ENCODE assay signal across 18 mouse cellular contexts in genomic region chr1:97619621-97620320, GRCm38 (mm10). TPM values are rescaled to one million over a fixed set of nuclear protein-coding genes. Genes with fewer than 3 reads are reported as not detected.
DNase-seq lines count a peak whose midpoint lies in the region; ATAC-seq lines count a peak whose summit lies in the region.
"Had no signal": no experiment of that assay in that cellular context is flagged by ENCODE, and none has a peak within 500 bp of the region (broad histone marks: within the 10 kb centered on the region; RNA-seq: fewer than 3 reads in every experiment).

No protein-coding gene starts in this region.

- peak; percentile 67 for DNase-seq in heart, adult 11 months
- no peak for DNase-seq in heart, adult 8-10 months (ENCODE audit: low spot score)
- peak; percentile 59 for DNase-seq in layer of hippocampus, adult 9-11 months
- no peak for DNase-seq in layer of hippocampus, adult 9-10 months (ENCODE audit: low spot score)
- DNase-seq in brain, adult 2 months (ENCODE audit: low read depth, low spot score): peak; percentile 75
- DNase-seq: adrenal gland, adult 8-10 months; adrenal gland, postnatal 36 days; cerebellum, adult 11 months; cerebellum, adult 8-10 months; cerebellum, postnatal 14 days; forebrain, postnatal 0 days; gastrocnemius, postnatal 14 days; heart, postnatal 10 days; heart, postnatal 4 days had no signal

- ATAC-seq in monocyte, adult 5-6 weeks (replicated peaks; ENCODE audit: insufficient number of reproducible peaks, low FRiP score, low TSS enrichment, poor library complexity, severe bottlenecking): no peak
- ATAC-seq: forebrain, embryonic 13.5 days; forebrain, postnatal 0 days; hindbrain, embryonic 16.5 days; inflammation-experienced regulatory T-cells, adult 6 months had no signal

RNA-seq across cellular contexts. Expression of gene D1Ertd622e, which starts 42.1 kb away (rescaled TPM):
- 1 to 10 TPM; 2.8 to 4.5 (median 3.8) TPM for total RNA-seq in heart, adult 8-10 months (2022)
- total RNA-seq in monocyte, adult 5-6 weeks (2017): 115 to 144 TPM (median 137 TPM) in 3 replicates

Comparison
In these comparisons a context has a peak if more than half of its experiments do, and no peak if none do; other contexts are left out.
1. DNase-seq: peak in heart, adult 11 months (single experiment), layer of hippocampus, adult 9-11 months (single experiment) and brain, adult 2 months (single experiment); none in heart, adult 8-10 months (single experiment) and layer of hippocampus, adult 9-10 months (single experiment).
2. RNA of gene D1Ertd622e, which starts 42.1 kb away (total RNA-seq): 115 to 144 TPM in monocyte, adult 5-6 weeks; 2.8 to 4.5 TPM in heart, adult 8-10 months; every median in the first group is over 10 times any median in the second.